Mouse (Mus musculus): ENCODE measurements at regions not wholly inside any gene's neighbourhood (a gene's known extent, or its start where the extent isn't known, plus 50 kb on each side); places are given as distances from the start of the nearest gene placed in this dataset.
"Not testable (repeated sequence)": the region's sequence is repeated elsewhere in the genome, so short reads cannot be mapped to it uniquely, and the experiment has no call there.

- no peak for DNase-seq (ENCODE audit: low spot score)
Observed at GRCm38 (mm10) chr19:54099292-54099691, 55.3 kb downstream of the Adra2a start.

- no peak for DNase-seq (ENCODE audit: low spot score)
Observed at GRCm38 (mm10) chr19:54099769-54100168, 55.8 kb downstream of the Adra2a start.

- DNase-seq (ENCODE audit: low spot score): no peak
Observed at GRCm38 (mm10) chr19:54106571-54106970, 62.6 kb downstream of the Adra2a start.

DNA sequence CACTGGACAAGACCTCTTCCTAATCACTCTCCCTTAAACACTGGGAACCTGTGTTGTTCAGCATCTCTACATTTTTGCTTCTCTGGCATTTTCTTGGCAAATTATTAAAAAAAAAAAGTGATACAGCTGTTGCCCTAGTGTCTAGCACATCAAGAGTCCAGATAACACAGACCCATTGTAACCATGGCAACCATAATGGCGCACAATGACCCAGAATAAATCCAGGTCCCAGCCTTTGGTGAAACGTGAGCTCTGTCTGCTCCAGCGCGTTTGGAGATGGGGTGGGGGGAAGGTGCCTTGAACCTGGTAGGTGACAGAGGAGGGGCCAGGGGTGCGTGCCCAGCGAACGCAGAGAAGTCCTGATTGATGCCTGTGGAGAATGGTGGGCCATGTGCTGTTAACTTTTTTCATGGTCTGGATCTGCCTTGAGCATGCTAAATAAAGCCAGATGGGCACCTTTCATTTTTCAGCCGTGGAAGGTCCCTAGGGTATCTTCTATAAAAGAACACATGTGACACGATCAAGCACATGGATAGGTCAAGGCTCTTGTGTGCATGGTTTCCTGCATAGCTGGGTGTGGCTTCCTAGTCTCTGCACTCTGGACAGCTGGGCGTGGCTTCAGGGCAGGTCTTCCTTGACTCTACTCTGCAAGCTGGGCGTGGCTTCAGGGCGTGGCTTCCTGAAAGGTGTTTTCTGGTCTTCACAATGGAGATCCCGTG is 63.3 kb downstream of the Adra2a start:
- no peak for DNase-seq (ENCODE audit: low spot score)

DNA sequence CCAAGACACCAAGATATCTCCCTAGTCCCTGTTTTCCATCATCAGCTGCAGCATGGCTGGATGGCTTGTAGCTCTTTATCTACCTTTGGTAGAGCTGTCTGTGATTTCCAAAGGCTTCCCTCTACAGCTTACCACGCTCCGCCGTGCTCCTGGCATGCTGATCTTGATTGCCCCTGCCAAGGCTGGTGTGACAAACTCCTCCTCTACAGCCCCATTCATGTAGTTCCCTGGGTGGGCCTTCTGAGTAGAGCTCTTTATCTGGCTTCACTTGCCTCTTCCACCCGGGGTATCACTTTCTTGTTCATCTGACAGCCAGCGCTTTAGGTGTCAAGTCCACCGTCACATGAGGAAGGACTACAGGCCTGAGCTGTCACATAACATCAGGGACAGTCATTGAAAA is 66.1 kb downstream of the Adra2a start:
- no peak for DNase-seq (ENCODE audit: low spot score)

DNA sequence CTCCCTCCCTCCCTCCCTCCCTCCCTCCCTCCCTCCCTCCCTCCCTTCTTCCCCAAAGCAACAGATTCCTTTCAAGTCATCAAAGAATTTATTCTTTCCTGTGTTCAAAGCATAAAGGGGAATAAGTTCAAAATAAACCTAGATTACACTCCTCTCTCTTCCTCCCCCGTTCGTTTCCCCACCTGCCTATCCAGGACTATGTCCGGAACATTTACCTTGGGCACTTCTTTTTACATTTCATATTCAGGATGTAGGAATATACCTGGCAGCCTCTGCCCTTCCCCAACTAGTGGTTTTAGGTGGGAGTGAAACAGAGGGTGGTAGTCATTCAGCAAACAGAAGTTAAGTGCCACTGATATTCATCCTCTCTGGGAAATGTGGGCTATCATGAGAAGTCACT is 68.7 kb downstream of the Adra2a start:
- DNase-seq (ENCODE audit: low spot score): no peak

DNA sequence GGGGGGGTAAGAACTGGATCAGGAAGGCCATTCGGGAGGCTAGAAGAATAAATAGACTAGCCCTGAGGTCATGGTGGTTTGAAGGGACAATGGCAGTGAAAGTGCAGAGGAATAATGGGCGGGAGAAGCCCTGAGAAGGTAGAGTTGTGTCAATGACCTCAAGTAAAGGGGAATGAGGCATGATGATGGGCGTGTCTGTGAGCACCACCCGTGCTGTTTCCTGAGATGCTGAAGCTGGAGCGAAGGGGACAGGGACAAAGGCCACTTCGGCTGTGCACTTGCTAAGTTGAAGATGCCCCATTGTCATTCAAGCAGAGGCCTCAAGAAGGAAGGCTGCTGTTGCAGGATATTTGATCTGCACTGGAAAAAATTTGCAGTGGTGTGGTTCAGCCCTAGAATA is 69.5 kb downstream of the Adra2a start:
- DNase-seq (ENCODE audit: low spot score): no peak

GRCm38 (mm10) chr19:54114588-54115317 is 70.8 kb downstream of the Adra2a start:
- DNase-seq (ENCODE audit: low spot score): peak; percentile 7

DNA sequence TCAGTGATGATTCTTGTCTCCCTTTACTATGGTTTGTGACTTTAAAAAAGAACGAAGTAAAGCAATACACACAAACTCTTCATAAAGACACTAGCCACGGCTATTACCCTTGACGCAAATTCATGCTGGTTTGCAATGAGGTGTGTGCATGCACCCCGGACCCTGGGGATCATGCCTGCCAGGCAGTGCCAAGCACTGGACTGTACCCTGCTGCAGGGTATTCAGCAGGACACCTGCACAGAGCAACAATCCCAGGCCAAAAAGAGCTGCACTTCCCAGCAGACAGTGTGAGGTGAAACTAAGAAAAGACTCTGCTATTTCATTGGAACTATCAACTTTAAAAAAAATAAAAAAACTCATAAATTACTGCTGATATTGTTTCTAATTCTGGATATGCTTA is 71.4 kb downstream of the Adra2a start:
- no peak for DNase-seq (ENCODE audit: low spot score)

DNA sequence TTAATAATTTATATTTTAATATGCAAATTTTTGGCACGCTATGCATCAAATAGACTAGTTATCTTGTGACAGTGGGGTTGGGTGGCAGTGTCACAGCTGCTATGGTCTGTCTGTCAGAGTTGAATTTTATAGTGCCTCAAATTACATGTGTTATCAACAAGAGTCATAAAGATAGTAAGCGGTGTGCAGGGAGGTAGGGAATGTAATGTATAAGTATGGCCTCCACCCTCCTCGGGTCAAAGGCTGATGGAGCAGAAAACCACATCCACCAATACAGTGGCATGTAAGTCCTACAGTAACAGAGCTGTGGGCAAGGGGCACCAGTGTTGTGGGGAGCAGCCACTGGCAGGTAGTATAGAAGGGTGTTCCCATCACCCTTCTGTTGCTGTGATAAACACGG is 72.9 kb downstream of the Adra2a start:
- no peak for DNase-seq (ENCODE audit: low spot score)

DNA sequence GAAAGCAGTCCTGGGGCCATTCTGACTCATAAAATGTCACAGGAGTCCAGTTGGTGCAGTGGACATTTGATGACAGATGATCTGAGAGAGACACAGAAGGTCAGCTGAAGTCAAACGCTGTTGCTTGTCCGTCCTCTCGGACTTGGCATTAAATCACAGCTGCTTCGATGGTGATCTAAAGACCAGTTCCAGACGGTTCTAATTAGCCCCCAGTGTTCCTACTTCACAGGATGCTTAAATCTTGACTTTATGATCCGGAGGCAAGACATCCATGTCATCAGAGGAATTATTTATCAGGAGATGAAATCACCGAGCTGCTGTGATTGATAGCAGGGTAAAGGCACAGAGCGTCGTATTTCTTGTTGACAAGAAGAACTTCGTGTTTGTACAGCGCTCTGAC is 73.7 kb downstream of the Adra2a start:
- DNase-seq (ENCODE audit: low spot score): no peak

- DNase-seq (ENCODE audit: low spot score): peak; percentile 19
Observed at GRCm38 (mm10) chr19:54123586-54123985, 79.6 kb downstream of the Adra2a start.

GRCm38 (mm10) chr19:54151766-54152165 is 107.8 kb downstream of the Adra2a start:
- DNase-seq (ENCODE audit: low spot score): not testable (repeated sequence)

DNA sequence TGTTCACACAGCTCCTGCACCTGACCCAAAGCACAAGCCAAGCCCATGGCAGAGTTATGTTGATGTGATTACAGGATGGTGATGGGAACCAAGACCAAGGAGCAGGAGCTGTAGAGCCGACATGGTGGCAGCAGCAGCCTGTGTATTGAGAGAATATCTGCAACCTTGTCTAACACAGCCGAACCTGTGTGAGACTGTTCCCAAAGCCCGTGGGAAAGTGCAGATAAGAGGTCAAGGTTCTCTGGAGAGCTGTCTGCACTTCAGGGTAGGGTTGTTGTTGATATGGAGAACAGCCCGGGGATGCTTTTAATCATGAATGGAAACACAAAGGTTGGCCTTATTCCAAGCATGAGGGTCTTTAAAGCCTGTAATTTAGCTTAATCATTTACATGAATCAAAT is 110.4 kb downstream of the Adra2a start:
- DNase-seq (ENCODE audit: low spot score): no peak

- no peak for DNase-seq (ENCODE audit: low spot score)
Observed at GRCm38 (mm10) chr19:54170361-54170760, 126.4 kb downstream of the Adra2a start.

DNA sequence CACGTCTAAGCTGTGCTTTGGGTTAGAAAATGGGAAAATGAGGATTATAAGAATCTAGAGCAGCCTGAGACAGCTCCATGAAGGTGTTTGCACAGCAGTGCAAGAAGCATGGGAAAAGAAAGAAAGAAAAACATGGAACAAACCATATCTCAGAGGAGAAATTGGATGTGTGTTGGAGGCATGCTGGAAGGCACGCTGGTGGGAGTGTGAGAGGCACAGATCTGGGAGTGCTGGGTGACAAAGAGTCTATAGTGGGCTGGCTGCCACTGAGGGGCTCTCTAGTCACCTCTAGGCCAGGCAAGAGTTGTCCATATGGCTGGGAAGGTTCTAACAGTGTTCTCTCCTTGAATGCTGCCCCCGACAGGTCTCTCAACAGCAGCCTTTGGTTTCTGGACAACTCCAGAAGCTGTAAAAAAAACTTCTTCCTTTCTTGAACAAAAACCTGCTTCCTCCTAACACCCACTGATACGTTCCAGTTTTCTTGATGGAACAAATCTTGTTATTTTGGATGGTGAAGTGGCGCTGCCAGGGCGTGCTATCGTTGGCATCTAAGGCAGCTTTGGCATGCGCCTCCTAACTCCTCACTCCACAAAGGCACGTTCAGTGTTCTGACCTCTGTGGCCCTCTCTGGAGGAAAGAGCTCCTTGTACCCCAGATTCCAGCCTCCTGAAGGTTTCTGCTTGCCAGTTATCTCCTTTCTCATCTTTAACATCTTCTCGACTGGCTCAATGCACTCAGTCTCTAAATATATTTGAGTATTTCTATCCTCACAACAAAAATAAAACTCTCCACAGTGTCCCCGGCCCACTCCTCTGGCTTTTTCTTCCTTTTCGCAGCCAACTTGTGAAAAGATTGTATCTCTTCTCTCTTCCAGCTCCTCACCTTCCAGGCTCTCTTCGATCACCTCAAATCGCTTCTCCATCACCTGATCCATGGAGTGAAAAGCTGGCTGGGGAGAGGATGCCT is 130.4 kb downstream of the Adra2a start:
- no peak for DNase-seq (ENCODE audit: low spot score)

DNA sequence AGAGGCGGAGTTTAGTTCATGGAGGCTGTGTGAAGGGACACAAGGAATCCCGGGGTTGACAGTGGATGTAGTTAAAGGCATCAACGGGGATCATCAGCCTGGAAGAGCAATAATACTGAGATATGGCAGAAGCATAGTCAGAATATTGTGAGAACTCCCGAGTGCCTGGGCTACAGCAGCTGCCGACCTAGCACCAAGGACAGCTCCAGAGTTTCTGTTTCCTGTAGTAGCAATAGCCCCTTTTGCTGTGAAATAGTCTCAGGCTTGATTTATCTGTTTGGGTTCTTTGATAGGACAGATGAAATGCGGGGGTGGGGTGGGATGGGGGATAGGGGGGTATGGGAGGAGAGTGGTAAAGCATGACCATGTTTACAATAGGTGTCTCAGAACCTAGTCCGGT is 131.8 kb downstream of the Adra2a start:
- DNase-seq (ENCODE audit: low spot score): no peak

DNA sequence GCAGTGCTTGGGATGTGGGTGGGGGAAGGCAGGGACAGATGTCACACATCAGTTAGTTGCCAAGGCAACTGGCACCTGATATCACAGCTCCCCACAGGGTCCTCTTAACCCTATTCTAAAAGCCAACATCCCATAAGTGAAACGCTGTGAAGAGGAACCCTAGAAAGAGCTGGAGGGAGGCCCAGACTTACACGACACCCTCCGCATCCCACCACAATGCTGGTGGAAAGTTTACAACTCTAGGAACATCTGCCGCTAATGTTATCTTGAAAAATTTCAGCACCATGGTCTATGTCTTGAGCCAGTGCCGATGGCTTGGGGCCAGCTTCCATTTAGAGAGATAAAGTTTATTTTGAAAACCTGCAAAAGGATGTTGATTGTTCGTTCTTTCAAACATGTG is 133.5 kb downstream of the Adra2a start:
- no peak for DNase-seq (ENCODE audit: low spot score)

- no peak for DNase-seq (ENCODE audit: low spot score)
Observed at GRCm38 (mm10) chr19:54200407-54200806, 156.5 kb downstream of the Adra2a start.

DNA sequence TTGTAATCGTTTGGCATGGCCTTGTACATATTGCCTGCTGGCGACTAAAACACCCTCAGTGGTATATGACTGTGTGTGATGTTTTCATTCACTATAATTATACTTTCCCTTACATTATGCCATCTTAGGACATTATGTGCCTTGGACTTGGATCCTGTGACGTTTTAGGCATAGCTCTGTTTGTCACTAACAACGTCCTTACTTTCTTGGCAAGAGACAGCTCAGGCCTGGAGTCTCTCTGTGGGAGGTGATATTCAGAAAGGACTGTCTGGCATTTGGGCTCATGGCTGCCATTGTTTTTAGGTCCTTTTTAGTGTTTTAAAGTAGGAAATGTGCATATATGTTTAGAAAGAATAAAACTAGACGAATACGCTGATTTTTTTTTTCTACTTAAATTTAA is 158.5 kb downstream of the Adra2a start:
- DNase-seq (ENCODE audit: low spot score): no peak

DNA sequence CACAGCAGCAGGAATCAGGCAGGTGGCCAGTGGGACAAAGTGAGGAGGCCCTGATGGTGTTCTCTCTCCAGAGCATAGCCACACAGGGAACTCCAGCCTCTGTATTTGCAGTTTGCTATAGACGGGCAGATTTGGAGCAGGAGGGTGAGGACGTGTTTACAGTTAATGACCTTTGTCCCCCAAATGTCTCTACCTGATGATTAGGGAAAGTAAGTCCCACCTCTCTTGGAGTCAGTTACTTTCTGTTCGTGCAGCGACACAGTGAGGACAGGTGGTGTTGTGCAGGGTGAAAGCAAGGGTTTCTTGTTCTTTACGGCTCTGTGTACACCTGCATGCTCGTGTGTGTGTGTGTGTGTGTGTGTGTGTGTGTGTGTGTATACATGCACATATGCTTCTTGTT is 162.9 kb downstream of the Adra2a start:
- DNase-seq (ENCODE audit: low spot score): no peak

- DNase-seq (ENCODE audit: low spot score): no peak
Observed at GRCm38 (mm10) chr19:54212169-54212568, 168.2 kb downstream of the Adra2a start.

DNA sequence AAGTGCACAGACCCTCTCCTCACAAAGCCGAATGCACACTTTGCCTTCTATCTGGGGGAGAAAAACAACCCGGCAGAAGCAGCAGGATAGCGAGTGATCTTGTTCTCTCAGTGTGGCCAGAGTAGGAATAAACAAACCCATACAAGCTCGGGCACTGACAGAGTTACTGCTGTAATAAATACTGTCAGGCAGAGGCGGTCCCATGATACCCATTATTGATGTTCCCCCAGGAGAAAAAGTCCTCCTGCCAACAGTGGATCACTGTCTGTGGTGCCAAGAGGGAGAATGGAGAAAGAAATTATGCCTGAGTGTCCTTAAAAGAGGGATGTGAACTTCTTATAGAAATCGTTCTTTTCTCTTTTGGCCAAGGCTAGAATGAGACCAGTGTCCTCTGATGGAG is 200.2 kb downstream of the Adra2a start:
- no peak for DNase-seq (ENCODE audit: low spot score)

Measured in testis, postnatal 14 days (tissue).